Mouse (Mus musculus) intestine, postnatal 0 days (tissue): ENCODE measurements around the gene Tgfbr3. TPM values are rescaled to one million over a fixed set of nuclear protein-coding genes. Genes with fewer than 3 reads are reported as not detected.

Experiments used
- ATAC-seq: fragments of 200-750 bp; cut with Nextera tagmentation; 2 replicates; pipeline ENCODE4 v1.8.0; 2017; ENCODE audit warnings: mild to moderate bottlenecking, moderate TSS enrichment, moderate library complexity
- H3K27ac ChIP-seq: fragments of 300-500 bp; sonication (generic); 2 replicates; pipeline ENCODE4 v1.5.1; 2014; ENCODE audit warnings: mild to moderate bottlenecking, low read depth, low read length, moderate library complexity
- H3K27me3 ChIP-seq: fragments of 300-500 bp; sonication (generic); replicated peaks from 2 replicates; pipeline ENCODE4 v1.6.1; 2014; ENCODE audit warnings: low read length, mixed read lengths; ENCODE audit not compliant: control insufficient read depth, insufficient read depth
- H3K36me3 ChIP-seq: fragments of 300-500 bp; sonication (generic); 2 replicates; pipeline ENCODE4 v1.6.1; 2014; ENCODE audit warnings: mild to moderate bottlenecking, moderate library complexity; ENCODE audit not compliant: control insufficient read depth, insufficient read depth
- H3K4me1 ChIP-seq: fragments of 300-500 bp; sonication (generic); replicated peaks from 2 replicates; pipeline ENCODE4 v1.6.1; 2014; ENCODE audit warnings: antibody characterized with exemption, low read length, mixed read lengths; ENCODE audit not compliant: control insufficient read depth, insufficient read depth
- H3K4me2 ChIP-seq: fragments of 300-500 bp; sonication (generic); replicated peaks from 2 replicates; pipeline ENCODE4 v1.6.1; 2014; ENCODE audit warnings: low read depth, mild to moderate bottlenecking, moderate library complexity
- H3K4me3 ChIP-seq: fragments of 300-500 bp; sonication (generic); 2 replicates; pipeline ENCODE4 v1.5.1; 2014; ENCODE audit warnings: low read depth, low read length
- H3K9ac ChIP-seq: fragments of 300-500 bp; sonication (generic); 2 replicates; pipeline ENCODE4 v1.6.1; 2014; ENCODE audit warnings: mild to moderate bottlenecking, low read depth, low read length
- H3K9me3 ChIP-seq: fragments of 300-500 bp; sonication (generic); 2 replicates; pipeline ENCODE4 v1.6.1; 2016; ENCODE audit warnings: mixed run types; ENCODE audit not compliant: control insufficient read depth
- CTCF ChIP-seq: sonication (generic); IDR thresholded peaks from 2 replicates; pipeline ENCODE4 v1.5.1; 2016; ENCODE audit warnings: low read depth, mild to moderate bottlenecking, control low read depth, antibody characterized with exemption, moderate library complexity
- WGBS: fragments of 180-500 bp; shearing (Covaris S2); extraction: QIAGEN DNeasy Blood & Tissue Kit; methylation state at CpG from one replicate; pipeline ENCODE4 v1.1.7; 2014; 5-methylcytosine and 5-hydroxymethylcytosine counted together
- polyA plus RNA-seq: library from polyadenylated mRNA; unstranded; fragments of >200 nt; fragmentation: Nextera tagmentation; extraction: Ambion mirVana; gene quantifications from 2 replicates; pipeline ENCODE4 v1.2.1, GENCODE M21; 2015

Gene Tgfbr3
- polyA plus RNA-seq, 1 experiment from 2014 or later, result 7.5 TPM

- no peak overlapping the region for H3K9ac ChIP-seq
- no peaks in the 10 kb centered on the region for H3K27me3 ChIP-seq
- WGBS, result 54% methylated on average over 9 of the region's 9 CpGs
- no peak for ATAC-seq
- H3K4me3 ChIP-seq, result no peak overlapping the region
- no peak overlapping the region for H3K27ac ChIP-seq
- peaks cover 3% of the 10 kb centered on the region; the same call in 1 of the 2 replicates for H3K4me1 ChIP-seq
- H3K36me3 ChIP-seq, result no peaks in the 10 kb centered on the region
- H3K4me2 ChIP-seq, result no peak overlapping the region
- H3K9me3 ChIP-seq, result no peaks in the 10 kb centered on the region
- no peak for TF ChIP-seq CTCF
Observed at GRCm38 (mm10) chr5:107150555-107151312, 138.7 kb downstream of the Tgfbr3 start.

GRCm38 (mm10) chr5:107147951-107148766, 141.3 kb downstream of the Tgfbr3 start:
- H3K4me2 ChIP-seq, result no peak overlapping the region
- H3K9me3 ChIP-seq, result no peaks in the 10 kb centered on the region
- WGBS, result 56% methylated on average over 13 of the region's 13 CpGs
- H3K9ac ChIP-seq, result no peak overlapping the region
- TF ChIP-seq CTCF, result no peak
- no peaks in the 10 kb centered on the region for H3K36me3 ChIP-seq
- no peak overlapping the region for H3K27ac ChIP-seq
- no peaks in the 10 kb centered on the region for H3K27me3 ChIP-seq
- peaks cover 3% of the 10 kb centered on the region; the same call in 1 of the 2 replicates for H3K4me1 ChIP-seq
- no peak for ATAC-seq
- H3K4me3 ChIP-seq, result no peak overlapping the region

GRCm38 (mm10) chr5:107147413-107147812, 142.0 kb downstream of the Tgfbr3 start:
- Histone ChIP-seq H3K4me1 (peaks cover 3% of the 10 kb centered on the region; the same call in 1 of the 2 replicates), H3K9ac (no peak overlapping the region), H3K27ac (no peak overlapping the region), H3K9me3 (no peaks in the 10 kb centered on the region), H3K4me2 (no peak overlapping the region), H3K4me3 (no peak overlapping the region), H3K36me3 (no peaks in the 10 kb centered on the region), H3K27me3 (no peaks in the 10 kb centered on the region)
- no peak for TF ChIP-seq CTCF
- ATAC-seq, result no peak

DNA sequence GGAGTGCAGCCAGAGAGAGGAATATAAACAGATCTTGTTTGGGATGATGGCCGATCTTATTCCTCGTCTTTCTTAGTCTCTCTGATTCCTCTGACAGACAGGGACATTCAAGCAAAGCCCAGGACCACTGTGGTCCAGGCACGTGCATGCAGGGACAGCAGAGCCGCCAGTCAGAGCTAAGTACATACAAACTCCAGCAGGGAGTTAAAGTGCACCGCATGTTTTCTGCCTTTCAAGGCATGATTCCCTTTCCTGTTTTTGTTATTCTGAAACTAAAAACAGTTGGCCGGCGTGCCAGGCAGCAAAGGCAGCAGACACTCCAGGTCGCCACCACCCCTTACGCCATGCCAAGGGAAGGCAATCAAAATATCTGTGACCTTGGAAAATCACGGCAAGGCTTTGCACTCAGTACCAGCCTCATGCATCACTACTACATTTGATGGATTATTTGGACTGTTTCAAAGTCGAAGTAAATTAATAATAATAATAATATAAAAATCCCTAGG, 143.3 kb downstream of the Tgfbr3 start:
- no peak for ATAC-seq
- H3K27me3 ChIP-seq, result no peaks in the 10 kb centered on the region
- no peak for TF ChIP-seq CTCF
- H3K9ac ChIP-seq, result no peak overlapping the region
- H3K4me3 ChIP-seq, result no peak overlapping the region
- no peaks in the 10 kb centered on the region for H3K9me3 ChIP-seq
- no peak overlapping the region for H3K27ac ChIP-seq
- H3K4me2 ChIP-seq, result no peak overlapping the region
- 67% methylated on average over 11 of the region's 11 CpGs for WGBS
- H3K36me3 ChIP-seq, result no peaks in the 10 kb centered on the region
- H3K4me1 ChIP-seq, result peaks cover 3% of the 10 kb centered on the region; the same call in 1 of the 2 replicates

- Histone ChIP-seq H3K9ac (no peak overlapping the region), H3K9me3 (no peaks in the 10 kb centered on the region), H3K27me3 (no peaks in the 10 kb centered on the region), H3K36me3 (no peaks in the 10 kb centered on the region), H3K4me1 (peaks cover 3% of the 10 kb centered on the region; the same call in 1 of the 2 replicates), H3K4me2 (no peak overlapping the region), H3K4me3 (no peak overlapping the region), H3K27ac (no peak overlapping the region)
- TF ChIP-seq CTCF, result no peak
- no peak for ATAC-seq
- WGBS, result 95% methylated on average over 4 of the region's 4 CpGs
Observed at GRCm38 (mm10) chr5:107145125-107145524, 144.3 kb downstream of the Tgfbr3 start.

GRCm38 (mm10) chr5:107144263-107144843, 145.1 kb downstream of the Tgfbr3 start:
- H3K27me3 ChIP-seq, result no peaks in the 10 kb centered on the region
- H3K9ac ChIP-seq, result no peak overlapping the region
- H3K9me3 ChIP-seq, result no peaks in the 10 kb centered on the region
- ATAC-seq, result no peak
- H3K4me3 ChIP-seq, result no peak overlapping the region
- 73% methylated on average over 9 of the region's 9 CpGs for WGBS
- peaks cover 3% of the 10 kb centered on the region; the same call in 1 of the 2 replicates for H3K4me1 ChIP-seq
- H3K4me2 ChIP-seq, result no peak overlapping the region
- no peaks in the 10 kb centered on the region for H3K36me3 ChIP-seq
- H3K27ac ChIP-seq, result no peak overlapping the region
- TF ChIP-seq CTCF, result no peak
